Mouse (Mus musculus) forebrain, embryonic 12.5 days (tissue): ENCODE measurements at regions not wholly inside any gene's neighbourhood (a gene's known extent, or its start where the extent isn't known, plus 50 kb on each side); places are given as distances from the start of the nearest gene placed in this dataset.
"Not testable (repeated sequence)": the region's sequence is repeated elsewhere in the genome, so short reads cannot be mapped to it uniquely, and the experiment has no call there.

ENCODE experiments used
- ATAC-seq: fragments of 200-750 bp; cut with Nextera tagmentation; 2 replicates; pipeline ENCODE4 v1.8.0; 2017; ENCODE audit warnings: moderate TSS enrichment; ENCODE audit not compliant: low FRiP score
- H3K27ac ChIP-seq: fragments of 300-500 bp; sonication (generic); 2 replicates; pipeline ENCODE4 v1.5.1; 2016; ENCODE audit warnings: mild to moderate bottlenecking
- H3K27me3 ChIP-seq: fragments of 300-500 bp; sonication (generic); 2 replicates; pipeline ENCODE4 v1.6.1; 2016; ENCODE audit warnings: mild to moderate bottlenecking
- H3K36me3 ChIP-seq: fragments of 300-500 bp; sonication (generic); replicated peaks from 2 replicates; pipeline ENCODE4 v1.6.1; 2016; ENCODE audit warnings: mild to moderate bottlenecking
- H3K4me1 ChIP-seq: fragments of 300-500 bp; sonication (generic); 2 replicates; pipeline ENCODE4 v1.6.1; 2016
- H3K4me2 ChIP-seq: fragments of 300-500 bp; sonication (generic); 2 replicates; pipeline ENCODE4 v1.6.1; 2016; ENCODE audit warnings: mild to moderate bottlenecking, moderate library complexity
- H3K4me3 ChIP-seq: fragments of 300-500 bp; sonication (generic); replicated peaks from 2 replicates; pipeline ENCODE4 v1.5.1; 2016; ENCODE audit warnings: mild to moderate bottlenecking
- H3K9ac ChIP-seq: fragments of 300-500 bp; sonication (generic); 2 replicates; pipeline ENCODE4 v1.6.1; 2016; ENCODE audit warnings: mild to moderate bottlenecking
- H3K9me3 ChIP-seq: fragments of 300-500 bp; sonication (generic); 2 replicates; pipeline ENCODE4 v1.6.1; 2016
- WGBS: fragments of 180-500 bp; shearing (Covaris S2); methylation state at CpG from one replicate; pipeline ENCODE4 v1.1.7; 2016; 5-methylcytosine and 5-hydroxymethylcytosine counted together

GRCm38 (mm10) chr8:34274796-34275195, 163.3 kb upstream of the Gm10131 start:
- not testable (repeated sequence) for H3K36me3 ChIP-seq, H3K4me2 ChIP-seq, ATAC-seq, H3K27me3 ChIP-seq, H3K9ac ChIP-seq, H3K4me1 ChIP-seq, H3K4me3 ChIP-seq, H3K27ac ChIP-seq, H3K9me3 ChIP-seq
- 85% methylated on average over 2 of the region's 2 CpGs for WGBS

DNA sequence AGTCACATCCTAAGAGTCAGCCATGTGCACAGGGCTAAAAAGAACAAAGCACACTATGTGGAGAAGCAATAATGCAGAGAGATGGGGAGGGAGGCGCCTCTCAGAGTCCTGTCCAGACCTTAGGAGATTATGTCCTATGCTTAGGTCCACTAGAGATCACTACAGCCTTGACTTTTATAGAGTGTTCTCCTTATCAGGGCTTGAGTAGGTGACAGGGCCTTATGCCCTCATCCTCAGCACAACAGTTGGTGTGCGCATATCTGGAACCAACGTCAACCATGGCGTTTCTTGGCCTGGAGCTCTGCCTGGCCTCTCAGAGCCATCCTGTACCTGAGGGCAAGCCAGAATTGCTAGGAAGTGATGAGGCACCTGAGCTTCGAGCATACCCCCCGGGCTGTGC, 162.6 kb upstream of the Gm10131 start:
- H3K9me3 ChIP-seq, result no peaks in the 10 kb centered on the region
- H3K4me1 ChIP-seq, result no peaks in the 10 kb centered on the region
- no peak for ATAC-seq
- H3K9ac ChIP-seq, result no peak overlapping the region
- no peak overlapping the region for H3K4me3 ChIP-seq
- H3K27ac ChIP-seq, result no peak overlapping the region
- H3K4me2 ChIP-seq, result no peak overlapping the region
- no peaks in the 10 kb centered on the region for H3K27me3 ChIP-seq
- WGBS, result 93% methylated on average over 6 of the region's 6 CpGs
- H3K36me3 ChIP-seq, result no peaks in the 10 kb centered on the region

- Histone ChIP-seq H3K9me3 (no peaks in the 10 kb centered on the region), H3K27ac (no peak overlapping the region), H3K4me3 (no peak overlapping the region), H3K4me2 (no peak overlapping the region), H3K9ac (no peak overlapping the region), H3K27me3 (no peaks in the 10 kb centered on the region), H3K36me3 (no peaks in the 10 kb centered on the region), H3K4me1 (no peaks in the 10 kb centered on the region)
- WGBS, result 85% methylated on average over 6 of the region's 6 CpGs
- ATAC-seq, result no peak
Measured at GRCm38 (mm10) chr8:34269848-34270247, 158.3 kb upstream of the Gm10131 start.

DNA sequence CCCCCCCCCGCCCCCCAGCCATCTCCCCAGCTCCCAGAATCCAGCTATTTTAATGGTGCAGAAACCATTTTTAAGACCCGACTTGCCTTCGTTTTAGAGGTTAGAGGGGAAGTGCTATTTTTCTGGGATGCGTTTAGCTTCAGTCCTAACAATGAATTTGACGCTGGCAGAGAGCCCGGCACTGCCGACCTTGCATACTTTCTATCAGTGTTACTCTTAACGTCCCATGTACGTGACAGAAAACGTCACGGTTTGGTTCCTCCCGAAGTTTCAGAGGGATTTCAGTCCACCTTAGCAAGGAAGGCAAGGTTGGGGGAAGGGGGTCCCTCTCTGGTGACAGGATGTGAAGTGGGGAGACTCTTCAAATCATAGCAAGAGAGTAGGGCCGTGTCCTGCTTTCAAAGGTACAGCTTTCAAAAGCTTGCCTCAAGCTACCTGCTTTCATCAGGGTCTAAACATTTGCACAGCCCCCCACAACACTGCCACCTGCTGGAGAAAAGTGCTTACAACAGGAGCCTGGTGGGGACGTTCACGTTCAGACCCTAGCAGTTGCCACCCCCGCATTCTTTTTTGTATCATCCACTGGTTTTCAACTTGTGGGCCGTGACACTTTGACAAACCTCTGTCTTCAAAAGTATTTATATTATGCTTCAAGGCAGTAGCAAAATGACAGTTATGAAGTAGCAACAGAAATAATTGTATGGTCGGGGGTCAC, 157.4 kb upstream of the Gm10131 start:
- 94% methylated on average over 18 of the region's 18 CpGs for WGBS
- no peak overlapping the region for H3K9ac ChIP-seq
- no peaks in the 10 kb centered on the region for H3K4me1 ChIP-seq
- H3K9me3 ChIP-seq, result no peaks in the 10 kb centered on the region
- no peaks in the 10 kb centered on the region for H3K36me3 ChIP-seq
- no peak overlapping the region for H3K4me3 ChIP-seq
- no peaks in the 10 kb centered on the region for H3K27me3 ChIP-seq
- ATAC-seq, result no peak
- H3K4me2 ChIP-seq, result no peak overlapping the region
- no peak overlapping the region for H3K27ac ChIP-seq

DNA sequence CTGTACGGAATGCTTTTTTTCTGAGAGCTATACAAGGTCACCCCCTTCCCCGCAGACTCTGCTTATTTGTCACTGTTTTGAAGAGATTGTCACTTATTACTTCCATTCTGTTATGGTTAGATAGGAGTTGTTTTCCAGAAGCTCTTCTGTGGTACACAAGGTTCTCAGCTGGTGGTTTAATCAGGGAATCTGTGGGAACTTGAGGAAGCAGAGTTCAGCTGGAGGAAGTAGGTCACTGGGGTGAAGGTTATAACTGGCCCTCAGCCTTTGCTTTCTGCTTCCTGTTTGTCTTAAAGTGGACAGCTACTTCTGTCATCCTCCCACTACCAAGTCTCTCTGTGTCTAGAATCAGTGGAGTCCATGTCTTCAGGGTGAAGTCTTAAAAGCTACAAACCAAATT, 143.4 kb upstream of the Gm10131 start:
- no peaks in the 10 kb centered on the region for H3K27me3 ChIP-seq
- no peak overlapping the region for H3K4me3 ChIP-seq
- H3K9ac ChIP-seq, result no peak overlapping the region
- no peak for ATAC-seq
- H3K9me3 ChIP-seq, result no peaks in the 10 kb centered on the region
- WGBS, result 90% methylated on average over 2 of the region's 2 CpGs
- no peaks in the 10 kb centered on the region for H3K36me3 ChIP-seq
- no peak overlapping the region for H3K27ac ChIP-seq
- peaks cover 7% of the 10 kb centered on the region; the same call in 1 of the 2 replicates for H3K4me1 ChIP-seq
- H3K4me2 ChIP-seq, result no peak overlapping the region

DNA sequence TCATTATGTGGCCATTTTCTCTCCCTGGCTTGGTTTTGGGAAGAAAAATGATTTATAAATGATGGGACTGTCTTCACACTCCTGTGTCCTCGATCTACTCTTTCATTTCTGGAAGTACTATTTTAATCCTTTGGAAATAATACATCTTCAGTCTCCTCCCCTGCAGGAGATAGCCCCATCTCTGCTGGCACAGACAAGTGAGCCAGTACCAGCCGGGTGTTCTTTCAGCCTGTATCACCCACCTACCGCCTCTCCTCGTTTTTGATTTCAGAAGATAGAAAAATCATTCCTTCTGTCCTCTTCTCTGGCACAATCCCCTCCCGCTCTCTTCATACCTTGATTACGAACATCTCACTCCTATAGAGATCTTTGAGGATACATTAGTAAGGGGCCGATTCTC, 140.4 kb upstream of the Gm10131 start:
- H3K4me1 ChIP-seq, result peaks cover 16% of the 10 kb centered on the region
- H3K4me3 ChIP-seq, result no peak overlapping the region
- no peaks in the 10 kb centered on the region for H3K9me3 ChIP-seq
- WGBS, result 87% methylated on average over 7 of the region's 7 CpGs
- H3K9ac ChIP-seq, result no peak overlapping the region
- no peaks in the 10 kb centered on the region for H3K27me3 ChIP-seq
- no peaks in the 10 kb centered on the region for H3K36me3 ChIP-seq
- no peak overlapping the region for H3K4me2 ChIP-seq
- no peak for ATAC-seq
- no peak overlapping the region for H3K27ac ChIP-seq

- no peak for ATAC-seq
- WGBS, result 97% methylated on average over 6 of the region's 6 CpGs
- no peak overlapping the region for H3K4me2 ChIP-seq
- no peaks in the 10 kb centered on the region for H3K4me1 ChIP-seq
- no peaks in the 10 kb centered on the region for H3K27me3 ChIP-seq
- no peak overlapping the region for H3K27ac ChIP-seq
- H3K9ac ChIP-seq, result no peak overlapping the region
- H3K4me3 ChIP-seq, result no peak overlapping the region
- H3K9me3 ChIP-seq, result no peaks in the 10 kb centered on the region
- H3K36me3 ChIP-seq, result no peaks in the 10 kb centered on the region
Measured at GRCm38 (mm10) chr8:34239346-34239900, 127.9 kb upstream of the Gm10131 start.

- Histone ChIP-seq H3K4me1 (no peaks in the 10 kb centered on the region), H3K9ac (no peak overlapping the region), H3K4me2 (no peak overlapping the region), H3K9me3 (no peaks in the 10 kb centered on the region), H3K4me3 (no peak overlapping the region), H3K27me3 (no peaks in the 10 kb centered on the region), H3K36me3 (no peaks in the 10 kb centered on the region), H3K27ac (no peak overlapping the region)
- WGBS, result 83% methylated on average over 4 of the region's 4 CpGs
- no peak for ATAC-seq
Measured at GRCm38 (mm10) chr8:34233705-34234104, 122.2 kb upstream of the Gm10131 start.

- Histone ChIP-seq H3K27me3 (no peaks in the 10 kb centered on the region), H3K9me3 (no peaks in the 10 kb centered on the region), H3K36me3 (no peaks in the 10 kb centered on the region), H3K4me3 (no peak overlapping the region), H3K27ac (no peak overlapping the region), H3K4me2 (no peak overlapping the region), H3K9ac (no peak overlapping the region), H3K4me1 (0 out of 2 replicates have a peak, but pooled peaks cover 6% of the 10 kb centered on the region)
- ATAC-seq, result no peak
- WGBS, result 83% methylated on average over 3 of the region's 3 CpGs
Measured at GRCm38 (mm10) chr8:34229477-34229876, 117.9 kb upstream of the Gm10131 start.

- Histone ChIP-seq H3K4me2 (no peak overlapping the region), H3K9me3 (no peaks in the 10 kb centered on the region), H3K36me3 (no peaks in the 10 kb centered on the region), H3K27me3 (no peaks in the 10 kb centered on the region), H3K27ac (0 out of 2 replicates have a peak overlapping the region, but pooled peaks have one; percentile 42), H3K9ac (no peak overlapping the region), H3K4me3 (no peak overlapping the region), H3K4me1 (0 out of 2 replicates have a peak, but pooled peaks cover 6% of the 10 kb centered on the region)
- no peak for ATAC-seq
- 74% methylated on average over 17 of the region's 17 CpGs for WGBS
Measured at GRCm38 (mm10) chr8:34225011-34225890, 113.7 kb upstream of the Gm10131 start.

DNA sequence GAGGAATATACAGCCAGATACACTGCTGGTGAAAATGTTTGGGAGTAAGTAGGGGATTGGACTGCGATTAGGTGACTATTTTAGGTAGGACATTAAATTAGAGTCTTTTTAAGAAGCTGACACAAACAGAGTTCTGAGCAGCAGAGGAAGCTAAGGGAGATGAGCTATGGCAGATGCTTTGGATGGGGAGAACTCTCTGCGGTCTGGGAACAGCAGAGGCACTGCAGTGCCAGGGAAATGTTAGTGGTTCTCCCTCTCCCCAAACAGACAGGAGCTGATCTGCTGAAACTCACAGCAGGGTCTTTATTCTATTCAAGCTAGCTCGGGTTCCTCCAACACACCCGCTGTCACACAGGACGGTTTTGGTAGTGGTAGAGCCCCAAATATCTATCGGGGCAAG, 110.7 kb upstream of the Gm10131 start:
- Histone ChIP-seq H3K9ac (no peak overlapping the region), H3K27ac (no peak overlapping the region), H3K4me1 (0 out of 2 replicates have a peak, but pooled peaks cover 6% of the 10 kb centered on the region), H3K36me3 (no peaks in the 10 kb centered on the region), H3K27me3 (0 out of 2 replicates have a peak, but pooled peaks cover 4% of the 10 kb centered on the region), H3K4me3 (no peak overlapping the region), H3K4me2 (no peak overlapping the region), H3K9me3 (0 out of 2 replicates have a peak, but pooled peaks cover 4% of the 10 kb centered on the region)
- 76% methylated on average over 6 of the region's 6 CpGs for WGBS
- no peak for ATAC-seq
